Mouse (Mus musculus) neural tube, embryonic 11.5 days (tissue): ENCODE results near the gene Alk. TPM values are rescaled to one million over a fixed set of nuclear protein-coding genes. Genes with fewer than 3 reads are reported as not detected.

Source experiments
- ATAC-seq: fragments of 200-750 bp; cut with Nextera tagmentation; 2 replicates; pipeline ENCODE4 v1.8.0; 2017; ENCODE audit warnings: moderate number of reproducible peaks, mild to moderate bottlenecking, moderate TSS enrichment, moderate library complexity; ENCODE audit not compliant: insufficient read depth, low FRiP score, low TSS enrichment
- DNase-seq: peaks from one replicate; pipeline ENCODE4 v3.0.0-alpha.2; 2015; ENCODE audit warnings: low spot score
- H3K27ac ChIP-seq: fragments of 300-500 bp; sonication (generic); 2 replicates; pipeline ENCODE4 v1.5.1; 2014; ENCODE audit warnings: low read depth, mild to moderate bottlenecking, low read length
- H3K27me3 ChIP-seq: fragments of 300-500 bp; sonication (generic); 2 replicates; pipeline ENCODE4 v1.6.1; 2014; ENCODE audit warnings: mild to moderate bottlenecking, low read length, mixed read lengths; ENCODE audit not compliant: control insufficient read depth, insufficient read depth
- H3K36me3 ChIP-seq: fragments of 300-500 bp; sonication (generic); 2 replicates; pipeline ENCODE4 v1.6.1; 2014; ENCODE audit warnings: mild to moderate bottlenecking, low read length, moderate library complexity, mixed read lengths; ENCODE audit not compliant: control insufficient read depth, insufficient read depth
- H3K4me1 ChIP-seq: fragments of 300-500 bp; sonication (generic); 2 replicates; pipeline ENCODE4 v1.6.1; 2014; ENCODE audit warnings: low read length, mixed read lengths; ENCODE audit not compliant: control insufficient read depth, insufficient read depth
- H3K4me2 ChIP-seq: fragments of 300-500 bp; sonication (generic); 2 replicates; pipeline ENCODE4 v1.6.1; 2014; ENCODE audit warnings: low read depth, mild to moderate bottlenecking, moderate library complexity
- H3K4me3 ChIP-seq: fragments of 300-500 bp; sonication (generic); 2 replicates; pipeline ENCODE4 v1.5.1; 2014; ENCODE audit warnings: low read depth, low read length
- H3K9ac ChIP-seq: fragments of 300-500 bp; sonication (generic); 2 replicates; pipeline ENCODE4 v1.6.1; 2014; ENCODE audit warnings: mild to moderate bottlenecking, low read length
- H3K9me3 ChIP-seq: fragments of 300-500 bp; sonication (generic); 2 replicates; pipeline ENCODE4 v1.6.1; 2016; ENCODE audit warnings: low read length; ENCODE audit not compliant: control insufficient read depth
- WGBS: fragments of 180-500 bp; shearing (Covaris S2); extraction: QIAGEN DNeasy Blood & Tissue Kit; methylation state at CpG from one replicate; pipeline ENCODE4 v1.1.7; 2014; 5-methylcytosine and 5-hydroxymethylcytosine counted together
- polyA plus RNA-seq: library from polyadenylated mRNA; unstranded; fragments of >200 nt; fragmentation: Nextera tagmentation; extraction: Ambion mirVana; gene quantifications from 2 replicates; pipeline ENCODE4 v1.2.1, GENCODE M21; 2014

The Alk gene
- polyA plus RNA-seq, 1 experiment from 2014 or later, result 0.40 TPM

DNA sequence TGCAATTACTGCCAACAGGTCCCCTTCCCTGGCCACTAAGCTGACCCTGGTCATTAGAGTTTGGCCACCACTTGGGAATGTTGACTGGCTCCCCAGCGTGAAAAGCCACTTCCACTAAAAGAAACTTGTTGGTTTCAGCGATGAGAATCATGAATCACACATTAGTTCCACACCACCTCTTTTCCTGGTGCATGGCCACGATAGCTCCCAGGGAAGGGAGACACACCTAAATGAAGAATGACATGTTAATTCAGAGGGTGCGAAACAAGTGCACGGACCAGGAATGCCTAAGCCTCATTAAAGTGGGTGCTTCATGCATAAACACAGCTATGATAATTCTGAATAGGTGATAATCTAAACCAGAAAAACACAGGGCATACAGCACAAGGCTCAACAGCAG is 660.4 kb downstream of the Alk start:
- Histone ChIP-seq H3K9ac (no peak overlapping the region), H3K4me1 (no peaks in the 10 kb centered on the region), H3K9me3 (no peaks in the 10 kb centered on the region), H3K27me3 (no peaks in the 10 kb centered on the region), H3K4me3 (no peak overlapping the region), H3K4me2 (no peak overlapping the region), H3K27ac (no peak overlapping the region), H3K36me3 (no peaks in the 10 kb centered on the region)
- DNase-seq, result no peak
- ATAC-seq, result no peak
- WGBS, result 73% methylated on average over 5 of the region's 5 CpGs

DNA sequence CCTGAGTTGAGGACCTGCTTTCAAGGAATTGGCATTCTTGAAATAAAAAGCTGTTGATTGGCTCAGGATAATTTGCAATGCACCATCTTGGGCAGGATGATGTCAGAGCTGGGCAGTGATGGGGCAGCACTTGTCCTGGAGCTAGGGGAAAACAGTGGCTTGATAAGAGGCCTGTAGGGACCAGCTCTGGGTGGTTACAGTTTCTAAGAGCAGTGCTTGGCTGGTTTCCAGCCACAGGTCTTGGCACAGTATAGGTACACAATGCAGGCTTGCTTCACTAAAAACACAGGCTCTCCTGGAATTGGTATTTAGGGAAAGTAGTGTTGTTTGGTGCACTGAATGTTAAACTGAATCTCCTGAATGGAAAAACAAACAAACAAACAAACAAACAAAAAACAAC is 662.4 kb downstream of the Alk start:
- no peaks in the 10 kb centered on the region for H3K27me3 ChIP-seq
- H3K4me1 ChIP-seq, result no peaks in the 10 kb centered on the region
- no peak overlapping the region for H3K27ac ChIP-seq
- H3K4me3 ChIP-seq, result no peak overlapping the region
- H3K9me3 ChIP-seq, result no peaks in the 10 kb centered on the region
- no peak overlapping the region for H3K9ac ChIP-seq
- H3K36me3 ChIP-seq, result no peaks in the 10 kb centered on the region
- no peak for DNase-seq
- no peak for ATAC-seq
- no peak overlapping the region for H3K4me2 ChIP-seq

DNA sequence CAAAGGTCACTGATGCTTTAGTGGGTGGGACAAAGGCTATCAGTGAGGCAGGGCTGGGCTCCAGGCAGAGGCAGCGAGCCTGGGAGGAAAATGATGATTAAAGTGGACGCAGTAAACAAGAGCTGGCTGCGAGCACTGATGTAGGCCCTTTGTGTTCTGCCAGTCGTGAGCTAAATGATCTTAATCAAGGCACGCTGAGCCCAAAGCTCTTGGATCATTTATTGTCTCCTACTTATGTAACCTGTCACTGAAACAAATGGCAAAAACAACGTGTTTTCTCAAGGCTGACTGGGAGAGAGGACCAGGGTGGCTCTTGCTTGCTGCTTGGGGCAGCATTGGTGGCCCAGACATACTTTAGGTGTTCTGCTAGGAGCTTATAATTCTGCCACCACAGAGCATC is 663.0 kb downstream of the Alk start:
- H3K4me3 ChIP-seq, result no peak overlapping the region
- H3K9ac ChIP-seq, result no peak overlapping the region
- DNase-seq, result no peak
- no peaks in the 10 kb centered on the region for H3K36me3 ChIP-seq
- no peak overlapping the region for H3K27ac ChIP-seq
- H3K4me2 ChIP-seq, result no peak overlapping the region
- H3K4me1 ChIP-seq, result no peaks in the 10 kb centered on the region
- H3K9me3 ChIP-seq, result no peaks in the 10 kb centered on the region
- 32% methylated on average over 6 of the region's 6 CpGs for WGBS
- H3K27me3 ChIP-seq, result no peaks in the 10 kb centered on the region
- no peak for ATAC-seq

DNA sequence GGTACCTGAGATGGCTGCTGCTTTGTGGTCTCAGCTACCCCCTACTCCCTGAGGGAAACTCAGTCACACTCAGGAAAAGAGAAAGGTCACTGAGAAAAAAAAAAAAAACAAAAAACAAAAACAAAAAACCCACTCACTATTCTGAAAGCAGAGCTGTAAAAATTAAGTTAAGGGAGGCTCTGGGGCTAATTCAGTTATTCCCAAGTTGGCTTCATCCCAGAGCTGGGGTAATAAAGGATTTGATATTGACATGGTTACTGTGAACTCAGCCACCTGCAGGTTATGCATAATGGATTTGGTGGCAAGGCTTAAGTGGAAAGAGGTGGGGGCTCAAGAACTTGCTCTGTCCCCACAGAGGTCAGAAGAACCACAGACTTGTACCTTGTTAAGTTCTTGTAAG is 667.7 kb downstream of the Alk start:
- Histone ChIP-seq H3K4me3 (no peak overlapping the region), H3K4me2 (no peak overlapping the region), H3K9me3 (no peaks in the 10 kb centered on the region), H3K27me3 (no peaks in the 10 kb centered on the region), H3K4me1 (no peaks in the 10 kb centered on the region), H3K36me3 (no peaks in the 10 kb centered on the region), H3K27ac (no peak overlapping the region), H3K9ac (no peak overlapping the region)
- DNase-seq, result no peak
- ATAC-seq, result no peak

DNA sequence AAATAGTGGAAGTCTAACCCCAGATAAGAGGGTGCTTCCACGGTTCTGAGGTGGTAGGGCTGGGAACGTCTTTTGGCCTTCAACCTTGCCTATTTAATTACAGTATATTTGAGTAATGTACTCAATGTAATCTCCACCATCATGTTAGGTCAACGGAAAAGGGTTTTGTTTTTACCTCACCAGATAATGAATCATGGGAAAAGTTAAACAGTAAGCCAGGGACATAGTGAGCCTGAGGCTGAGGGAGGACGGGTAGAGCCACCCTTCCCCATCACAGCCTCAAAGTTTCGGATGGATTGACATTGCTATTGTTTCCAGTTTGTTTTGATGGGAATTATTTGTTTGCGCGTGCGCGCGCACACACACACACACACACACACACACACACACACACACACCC is 668.6 kb downstream of the Alk start:
- H3K9ac ChIP-seq, result no peak overlapping the region
- ATAC-seq, result no peak

DNA sequence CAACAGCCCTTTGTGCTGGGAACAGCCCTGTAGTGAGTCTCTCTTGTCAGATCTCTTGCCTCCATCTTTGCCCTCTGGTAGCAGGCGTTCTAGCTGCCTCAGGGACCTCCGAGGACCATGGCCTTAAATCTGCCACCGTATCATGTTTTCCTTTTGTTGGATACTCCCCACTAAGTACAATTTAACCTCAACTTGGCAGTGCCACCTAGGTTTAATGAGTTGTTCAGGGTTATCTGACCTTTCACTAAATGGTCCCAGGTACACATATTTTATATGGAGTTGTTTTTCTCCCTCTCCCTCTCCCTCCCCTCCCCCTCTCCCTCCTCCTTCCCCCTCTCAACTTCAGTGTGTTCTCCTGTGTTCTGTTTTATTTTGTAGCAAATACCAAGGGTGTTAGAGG is 669.1 kb downstream of the Alk start:
- no peaks in the 10 kb centered on the region for H3K36me3 ChIP-seq
- no peak overlapping the region for H3K27ac ChIP-seq
- ATAC-seq (no peak), DNase-seq (no peak)
- no peak overlapping the region for H3K4me2 ChIP-seq
- H3K27me3 ChIP-seq, result no peaks in the 10 kb centered on the region
- H3K4me1 ChIP-seq, result no peaks in the 10 kb centered on the region
- 49% methylated on average over 3 of the region's 3 CpGs for WGBS
- H3K9me3 ChIP-seq, result no peaks in the 10 kb centered on the region
- no peak overlapping the region for H3K4me3 ChIP-seq
- H3K9ac ChIP-seq, result no peak overlapping the region

More for the DNA sequence above, 668.6 kb downstream of the Alk start:
- Histone ChIP-seq H3K9me3 (no peaks in the 10 kb centered on the region), H3K4me3 (no peak overlapping the region), H3K36me3 (no peaks in the 10 kb centered on the region), H3K27ac (no peak overlapping the region), H3K27me3 (no peaks in the 10 kb centered on the region), H3K4me1 (no peaks in the 10 kb centered on the region), H3K4me2 (no peak overlapping the region)
- WGBS, result 81% methylated on average over 10 of the region's 10 CpGs
- DNase-seq, result no peak

DNA sequence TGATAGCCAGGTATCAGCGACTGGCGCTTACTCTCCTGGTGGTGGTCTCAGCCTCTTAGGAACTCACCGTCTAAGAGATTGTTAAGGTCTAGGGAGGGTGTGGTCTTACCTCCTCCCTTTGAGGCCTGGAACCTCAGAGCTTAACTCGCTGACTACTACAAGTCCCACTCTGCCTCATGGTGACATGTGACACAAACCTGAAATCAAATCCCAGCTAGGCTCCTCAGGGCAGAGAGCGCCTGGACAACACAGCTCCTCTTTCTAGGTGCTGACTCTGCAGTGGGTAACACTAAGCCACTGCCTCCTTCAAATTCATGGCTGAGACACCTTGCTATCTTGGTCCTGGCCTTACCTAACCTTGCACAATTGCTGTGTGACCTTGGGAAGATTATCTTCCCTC is 689.5 kb downstream of the Alk start:
- H3K4me2 ChIP-seq, result no peak overlapping the region
- DNase-seq (no peak), ATAC-seq (no peak)
- no peaks in the 10 kb centered on the region for H3K9me3 ChIP-seq
- no peak overlapping the region for H3K9ac ChIP-seq
- H3K4me1 ChIP-seq, result no peaks in the 10 kb centered on the region
- H3K27me3 ChIP-seq, result no peaks in the 10 kb centered on the region
- 89% methylated on average over 5 of the region's 5 CpGs for WGBS
- no peaks in the 10 kb centered on the region for H3K36me3 ChIP-seq
- no peak overlapping the region for H3K4me3 ChIP-seq
- H3K27ac ChIP-seq, result no peak overlapping the region

DNA sequence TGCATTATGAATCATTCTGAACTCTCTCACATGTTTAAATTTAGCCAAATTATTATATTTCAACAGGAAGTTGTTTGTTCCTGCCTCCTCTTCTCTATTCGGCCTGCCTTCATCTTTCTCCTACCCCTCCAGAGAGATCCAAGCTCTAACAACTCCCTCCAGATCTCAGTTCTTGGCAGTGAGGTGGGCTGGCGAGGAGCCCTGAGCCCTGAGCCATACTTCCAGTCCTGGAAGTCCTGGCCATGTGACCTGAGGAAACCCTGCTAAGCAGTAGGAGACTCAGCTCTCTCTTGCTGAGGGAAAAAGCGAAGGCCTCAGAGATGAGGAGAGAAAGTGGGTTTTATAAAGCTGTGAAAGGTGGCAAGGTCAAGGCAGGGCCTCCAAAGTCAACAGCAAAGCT is 689.9 kb downstream of the Alk start:
- H3K27me3 ChIP-seq, result no peaks in the 10 kb centered on the region
- H3K4me1 ChIP-seq, result no peaks in the 10 kb centered on the region
- H3K4me2 ChIP-seq, result no peak overlapping the region
- WGBS, result 88% methylated on average over 3 of the region's 3 CpGs
- DNase-seq (no peak), ATAC-seq (no peak)
- H3K4me3 ChIP-seq, result no peak overlapping the region
- no peak overlapping the region for H3K27ac ChIP-seq
- H3K36me3 ChIP-seq, result no peaks in the 10 kb centered on the region
- H3K9ac ChIP-seq, result no peak overlapping the region
- H3K9me3 ChIP-seq, result no peaks in the 10 kb centered on the region

DNA sequence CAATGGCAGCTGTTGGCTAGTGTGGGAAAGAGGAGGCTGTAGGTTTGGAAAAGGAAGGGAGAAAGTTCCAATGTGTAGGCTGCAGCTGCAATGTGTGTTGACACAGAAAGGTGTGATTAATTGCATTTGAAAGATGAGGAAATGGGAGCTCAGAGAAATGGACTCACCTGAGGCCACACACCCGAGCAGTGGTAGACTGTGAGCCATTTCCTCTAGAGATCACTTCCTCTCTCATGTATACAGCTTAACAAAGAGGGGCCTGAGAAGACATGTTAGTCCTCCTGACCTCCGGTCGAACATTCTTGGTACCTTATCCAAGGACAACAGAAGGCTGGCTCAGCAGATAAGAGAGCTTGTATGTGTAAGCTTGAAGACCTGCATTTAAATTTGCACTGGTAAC is 691.2 kb downstream of the Alk start:
- no peak overlapping the region for H3K4me3 ChIP-seq
- H3K9ac ChIP-seq, result no peak overlapping the region
- WGBS, result 84% methylated on average over 3 of the region's 3 CpGs
- H3K27ac ChIP-seq, result no peak overlapping the region
- no peaks in the 10 kb centered on the region for H3K4me1 ChIP-seq
- ATAC-seq, result no peak
- H3K9me3 ChIP-seq, result no peaks in the 10 kb centered on the region
- DNase-seq, result no peak
- H3K36me3 ChIP-seq, result no peaks in the 10 kb centered on the region
- H3K27me3 ChIP-seq, result no peaks in the 10 kb centered on the region
- H3K4me2 ChIP-seq, result no peak overlapping the region
